Mouse (Mus musculus) frontal cortex, postnatal 36 days (tissue): Measurements from ENCODE around the gene Kcnk1.

ENCODE experiments used
- DNase-seq, 2 experiments: peaks; one replicate each; pipeline ENCODE4 v3.0.0; 2022; ENCODE audit warnings: low spot score in 2 of 2

Kcnk1 gene

DNA sequence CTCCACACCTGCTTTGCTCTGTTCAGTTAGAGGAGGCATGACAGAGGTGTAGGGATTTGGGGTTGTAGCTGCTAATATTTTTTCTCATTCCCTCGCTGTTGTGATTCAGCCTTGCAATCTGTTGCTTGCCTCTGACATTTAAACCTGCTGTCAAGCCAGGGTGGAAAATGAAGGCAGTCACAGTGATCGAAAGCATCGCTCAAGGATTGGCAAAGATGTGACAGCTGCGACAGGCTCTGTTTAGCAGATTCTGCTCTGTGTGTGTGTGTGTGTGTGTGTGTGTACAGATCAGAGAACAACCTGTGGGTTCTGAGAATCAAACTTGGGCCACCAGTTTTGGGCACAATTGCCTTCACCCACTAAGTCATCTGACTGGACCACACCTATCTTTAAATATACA lies 50.8 kb downstream of the Kcnk1 start:
- DNase-seq, result no peak

DNA sequence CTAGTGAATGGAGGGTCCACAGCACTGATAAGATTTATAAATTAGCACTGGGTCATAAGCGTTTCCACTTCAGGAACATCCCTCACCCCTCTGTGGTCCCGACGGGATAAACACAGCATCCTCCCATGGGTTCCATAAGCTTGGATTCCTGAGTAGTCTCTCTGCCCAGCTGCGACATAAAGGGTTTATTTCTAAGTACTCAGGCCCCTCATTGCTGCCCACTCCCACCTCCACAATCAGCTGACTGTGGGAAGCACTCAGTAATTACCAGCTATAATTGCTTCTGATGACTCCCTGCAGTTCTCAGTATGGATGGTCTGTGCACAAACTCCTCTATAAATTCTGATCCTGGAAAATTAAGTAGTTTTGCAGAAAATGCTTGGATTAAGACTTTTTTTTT lies 58.9 kb downstream of the Kcnk1 start:
- no peak for DNase-seq

DNA sequence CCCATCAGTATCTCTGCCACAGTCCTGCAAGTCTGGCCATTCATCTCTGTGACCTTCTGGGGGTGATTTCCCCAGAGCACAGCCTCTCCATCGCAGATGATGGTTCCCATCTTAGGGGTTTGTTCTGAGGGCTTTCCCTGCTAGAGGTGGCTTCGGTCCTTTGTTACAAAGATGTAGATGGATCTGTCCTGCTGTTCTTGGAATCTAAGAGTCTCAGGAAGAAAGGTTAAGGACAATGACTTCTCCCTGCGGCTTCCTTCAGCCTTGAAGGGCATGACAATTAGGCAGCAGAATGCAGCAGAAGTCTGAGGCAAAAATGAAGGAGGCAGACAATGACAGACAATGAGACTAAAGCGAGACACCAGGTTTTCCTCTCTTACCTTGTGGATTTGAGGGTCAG lies 63.9 kb downstream of the Kcnk1 start:
- no peak for DNase-seq

DNA sequence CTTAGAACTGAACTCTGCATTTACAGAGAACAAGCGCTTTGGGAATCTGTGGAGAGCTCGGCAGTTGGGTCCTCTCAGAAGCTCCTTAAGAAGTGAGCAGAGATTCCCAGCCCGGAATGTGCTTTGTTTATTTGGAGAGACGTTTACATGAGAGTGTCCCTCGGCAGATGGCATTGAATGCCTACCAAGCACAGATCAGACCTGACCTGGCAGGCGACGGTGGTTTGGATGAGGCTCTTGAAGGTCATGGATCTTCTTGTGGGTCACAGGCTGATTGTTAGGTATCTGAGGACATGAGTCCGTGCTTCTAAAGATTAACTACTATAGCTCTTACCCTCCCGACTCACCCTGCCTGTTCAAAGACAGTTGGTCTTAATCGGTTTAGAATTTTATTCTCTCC lies 67.9 kb downstream of the Kcnk1 start:
- DNase-seq, result no peak

DNA sequence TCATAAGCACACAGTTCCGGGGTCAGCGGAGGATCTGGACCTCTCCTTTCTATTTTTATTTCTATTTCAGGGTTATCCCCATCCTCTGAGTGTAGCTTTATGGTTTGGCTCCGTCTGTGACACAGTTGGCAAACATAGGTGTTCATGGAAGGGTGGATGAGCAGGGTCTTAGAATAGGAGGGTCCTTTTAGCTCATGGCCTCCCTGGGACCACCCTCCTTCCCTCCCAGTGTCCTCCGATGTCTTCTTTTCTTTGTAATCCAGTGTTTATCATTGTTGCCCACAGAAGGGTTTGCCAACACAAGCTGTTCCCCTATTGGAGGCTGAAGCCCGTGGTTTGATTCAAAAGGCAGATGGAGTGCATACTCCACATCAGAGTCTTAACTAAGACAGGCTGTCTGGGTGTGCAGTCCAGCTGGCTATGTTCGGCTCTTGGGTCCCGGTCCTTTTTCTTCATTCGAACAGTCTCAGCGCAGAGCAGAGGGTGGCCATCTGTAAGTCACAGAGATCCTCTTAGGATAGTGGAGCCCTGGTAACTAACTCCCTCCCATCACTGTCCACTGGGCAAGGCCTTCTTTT lies 69.0 kb downstream of the Kcnk1 start:
- no peak for DNase-seq

DNA sequence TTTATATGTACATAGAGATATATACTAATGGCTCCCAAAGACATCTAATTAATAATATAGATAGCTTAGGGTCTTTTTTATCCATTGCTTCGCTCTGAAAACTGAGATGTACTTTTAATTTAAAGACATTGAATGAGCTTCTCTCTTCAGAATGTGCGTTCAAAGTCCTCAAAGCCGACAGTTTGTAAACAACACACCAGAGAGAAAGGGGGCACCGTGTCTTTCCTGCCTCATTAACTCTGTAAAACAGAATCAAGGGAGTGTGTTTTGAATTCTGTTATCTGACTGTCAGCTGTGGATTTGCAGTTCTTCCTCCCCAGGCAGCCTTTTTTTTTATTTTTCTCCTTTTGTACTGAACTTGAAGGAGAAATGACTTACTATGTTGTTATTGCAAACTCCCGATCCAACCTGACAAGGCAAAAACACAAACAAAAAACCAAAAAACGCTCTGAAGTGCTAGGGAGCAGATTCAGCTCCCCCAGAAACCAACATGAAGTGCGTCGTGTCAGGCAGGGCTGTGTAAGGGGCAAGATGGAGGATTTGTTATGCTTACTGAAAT lies 69.7 kb downstream of the Kcnk1 start:
- DNase-seq, result no peak

- no peak for DNase-seq
Observed at GRCm38 (mm10) chr8:126067306-126067705, 72.3 kb downstream of the Kcnk1 start.

GRCm38 (mm10) chr8:126068136-126068535 lies 73.2 kb downstream of the Kcnk1 start:
- no peak for DNase-seq

GRCm38 (mm10) chr8:126072678-126073077 lies 77.7 kb downstream of the Kcnk1 start:
- no peak for DNase-seq

- peak; percentile 16 to 30 for DNase-seq
Observed at GRCm38 (mm10) chr8:126073141-126073740, 78.3 kb downstream of the Kcnk1 start.

DNA sequence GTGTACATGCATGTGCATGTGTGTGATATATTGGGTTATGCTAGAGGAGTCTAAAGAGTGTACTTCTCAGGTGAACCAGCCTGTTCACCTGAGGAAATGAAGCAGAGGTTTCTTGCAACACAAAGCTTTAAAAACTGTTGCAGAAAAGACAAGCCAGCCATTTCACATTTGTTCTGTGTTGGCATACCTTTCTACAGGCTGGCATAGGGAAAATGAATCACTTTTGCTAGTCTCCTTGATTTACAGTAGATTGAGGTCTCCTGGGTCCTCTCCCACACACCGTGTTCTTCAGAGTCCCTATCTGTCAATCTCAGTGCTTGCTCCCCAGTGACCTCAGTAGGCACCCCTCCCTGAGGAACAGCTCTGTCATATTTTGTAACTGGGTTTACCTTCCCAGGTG lies 79.1 kb downstream of the Kcnk1 start:
- DNase-seq, result no peak

- peak; percentile 73 to 75 for DNase-seq
Observed at GRCm38 (mm10) chr8:126075400-126075799, 80.4 kb downstream of the Kcnk1 start.
